Mouse (Mus musculus) lung, adult 2 months (tissue): ENCODE data around the gene Ndufaf8. TPM values are rescaled to one million over a fixed set of nuclear protein-coding genes. Genes with fewer than 3 reads are reported as not detected.

Experiments
- DNase-seq: peaks from one replicate; pipeline ENCODE4 v3.0.0; 2022
- H3K4me1 ChIP-seq: fragments of 200-500 bp; 2 replicates; pipeline ENCODE4 v1.6.1; 2011; ENCODE audit warnings: low read length; ENCODE audit not compliant: control insufficient read depth, insufficient read depth
- H3K4me3 ChIP-seq: fragments of 200-500 bp; replicated peaks from 2 replicates; pipeline ENCODE3; 2011; ENCODE audit warnings: low read depth, mild to moderate bottlenecking, control low read depth, low read length; ENCODE audit errors: extremely low read depth
- CTCF ChIP-seq: fragments of 200-500 bp; IDR thresholded peaks from 2 replicates; pipeline ENCODE4 v1.5.1; 2011; ENCODE audit warnings: mild to moderate bottlenecking, low read length, control low read depth; ENCODE audit not compliant: insufficient read depth
- POLR2A ChIP-seq: fragments of 200-500 bp; IDR thresholded peaks from 2 replicates; pipeline ENCODE4 v1.6.1; 2011; ENCODE audit warnings: low read depth, mild to moderate bottlenecking, control low read depth, low read length, borderline replicate concordance; ENCODE audit errors: extremely low read depth
- WGBS: fragments of 180-500 bp; shearing (Covaris S2); methylation state at CpG from one replicate; pipeline ENCODE4 v1.1.7; 2018; 5-methylcytosine and 5-hydroxymethylcytosine counted together
- polyA plus RNA-seq: library from polyadenylated mRNA; depleted of rRNA; stranded (reverse); fragments of >200 nt; gene quantifications from 2 replicates; pipeline ENCODE4 v1.2.3, GENCODE M21; 2012; rRNA removed

The Ndufaf8 gene
- 41.3 and 54.8 TPM in 2 replicates for polyA plus RNA-seq

- H3K4me3 ChIP-seq, result peak within 1 kb of the TSS; percentile 89
- WGBS, result under 1% methylated on average over 77 of the region's 77 CpGs
- TF ChIP-seq POLR2A (peak; percentile 64; the same call in 1 of the 2 replicates), CTCF (no peak)
- peaks cover 7% of the 10 kb centered on the region for H3K4me1 ChIP-seq
- DNase-seq, result peak; percentile 100
These were observed at the start of gene Ndufaf8, which contains the start of gene Tepsin for GRCm38 (mm10) chr11:120098588-120099511. Gene Ndufaf8 (plus strand): TSS chr11:120098928. Gene Tepsin (minus strand): TSS chr11:120098731.

GRCm38 (mm10) chr11:120049067-120049466 lies 49.7 kb upstream of the Ndufaf8 start:
- Histone ChIP-seq H3K4me3 (no peak overlapping the region), H3K4me1 (peaks cover 3% of the 10 kb centered on the region; the same call in 1 of the 2 replicates)
- 82% methylated on average over 8 of the region's 8 CpGs for WGBS
- DNase-seq, result no peak
- no peak for TF ChIP-seq CTCF
- TF ChIP-seq POLR2A, result no peak

- Histone ChIP-seq H3K4me3 (no peak overlapping the region), H3K4me1 (peaks cover 3% of the 10 kb centered on the region; the same call in 1 of the 2 replicates)
- 58% methylated on average over 14 of the region's 14 CpGs for WGBS
- TF ChIP-seq POLR2A (no peak), CTCF (no peak)
- DNase-seq, result no peak
These were observed 47.5 kb upstream of the Ndufaf8 start for GRCm38 (mm10) chr11:120051124-120051811.

- TF ChIP-seq CTCF, result no peak
- no peak for TF ChIP-seq POLR2A
- no peak for DNase-seq
- WGBS, result 48% methylated on average over 9 of the region's 9 CpGs
- no peak overlapping the region for H3K4me3 ChIP-seq
- H3K4me1 ChIP-seq, result peaks cover 3% of the 10 kb centered on the region; the same call in 1 of the 2 replicates
These were observed 46.5 kb upstream of the Ndufaf8 start for GRCm38 (mm10) chr11:120052274-120052673.

- DNase-seq, result no peak
- WGBS, result 87% methylated on average over 4 of the region's 4 CpGs
- Histone ChIP-seq H3K4me1 (no peaks in the 10 kb centered on the region), H3K4me3 (no peak overlapping the region)
- no peak for TF ChIP-seq POLR2A
These were observed 44.9 kb upstream of the Ndufaf8 start for GRCm38 (mm10) chr11:120053846-120054245.

- TF ChIP-seq POLR2A (no peak), CTCF (no peak)
- DNase-seq, result no peak
- WGBS, result 84% methylated on average over 12 of the region's 12 CpGs
These were observed 42.6 kb upstream of the Ndufaf8 start for GRCm38 (mm10) chr11:120055953-120056732.

GRCm38 (mm10) chr11:120060634-120061033 lies 38.1 kb upstream of the Ndufaf8 start:
- TF ChIP-seq POLR2A (no peak), CTCF (no peak)
- Histone ChIP-seq H3K4me3 (no peak overlapping the region), H3K4me1 (no peaks in the 10 kb centered on the region)
- WGBS, result 64% methylated on average over 8 of the region's 8 CpGs
- no peak for DNase-seq

More at GRCm38 (mm10) chr11:120055953-120056732, 42.6 kb upstream of the Ndufaf8 start:
- Histone ChIP-seq H3K4me3 (no peak overlapping the region), H3K4me1 (no peaks in the 10 kb centered on the region)

GRCm38 (mm10) chr11:120063326-120063725 lies 35.4 kb upstream of the Ndufaf8 start:
- TF ChIP-seq CTCF (no peak), POLR2A (no peak)
- Histone ChIP-seq H3K4me1 (no peaks in the 10 kb centered on the region), H3K4me3 (no peak overlapping the region)
- 78% methylated on average over 5 of the region's 5 CpGs for WGBS
- DNase-seq, result no peak
